Mouse (Mus musculus): ENCODE measurements around the gene H2al1c. TPM values are rescaled to one million over a fixed set of nuclear protein-coding genes. Genes with fewer than 3 reads are reported as not detected.
"Not testable (repeated sequence)": the region's sequence is repeated elsewhere in the genome, so short reads cannot be mapped to it uniquely, and the experiment has no call there.

H2al1c gene
- polyA plus RNA-seq (2015; fragmentation: Nextera tagmentation; extraction: Ambion mirVana), result not detected in 2 replicates

- not testable (repeated sequence) for H3K4me1 ChIP-seq (replicated peaks; ENCODE audit: control insufficient read depth, insufficient read depth, low read length); H3K36me3 ChIP-seq (ENCODE audit: control insufficient read depth, insufficient read depth); ATAC-seq; H3K4me2 ChIP-seq (ENCODE audit: low read length); H3K9me3 ChIP-seq (ENCODE audit: control insufficient read depth, low read length); H3K9ac ChIP-seq (replicated peaks; ENCODE audit: low read depth, low read length); H3K4me3 ChIP-seq (replicated peaks; ENCODE audit: low read length); H3K27ac ChIP-seq (ENCODE audit: low read length); H3K27me3 ChIP-seq (replicated peaks; ENCODE audit: control insufficient read depth, insufficient read depth, low read length)
- WGBS, result 75% methylated on average over 1 of the region's 6 CpGs
Measured at GRCm38 (mm10) chrX:11305355-11305754, at the start of gene H2al1c. H2al1c (plus strand) TSS chrX:11305655.

- H3K4me1 ChIP-seq (replicated peaks; ENCODE audit: control insufficient read depth, insufficient read depth, low read length), result no peaks in the 10 kb centered on the region
- no peak overlapping the region for H3K27ac ChIP-seq (ENCODE audit: low read length)
- no peak for ATAC-seq
- no peak overlapping the region for H3K4me2 ChIP-seq (ENCODE audit: low read length)
- no peak overlapping the region for H3K4me3 ChIP-seq (replicated peaks; ENCODE audit: low read length)
- H3K27me3 ChIP-seq (replicated peaks; ENCODE audit: control insufficient read depth, insufficient read depth, low read length), result no peaks in the 10 kb centered on the region
- 84% methylated on average over 8 of the region's 8 CpGs for WGBS
- H3K9me3 ChIP-seq (ENCODE audit: control insufficient read depth, low read length), result no peaks in the 10 kb centered on the region
- H3K9ac ChIP-seq (replicated peaks; ENCODE audit: low read depth, low read length), result no peak overlapping the region
- H3K36me3 ChIP-seq (ENCODE audit: control insufficient read depth, insufficient read depth), result no peaks in the 10 kb centered on the region
Measured at GRCm38 (mm10) chrX:11264918-11265317, 40.5 kb upstream of the H2al1c start.

GRCm38 (mm10) chrX:11267791-11268190, 37.7 kb upstream of the H2al1c start:
- 65% methylated on average over 7 of the region's 7 CpGs for WGBS

GRCm38 (mm10) chrX:11269074-11269473, 36.4 kb upstream of the H2al1c start:
- Histone ChIP-seq H3K9me3 (ENCODE audit: control insufficient read depth, low read length) (no peaks in the 10 kb centered on the region), H3K4me2 (ENCODE audit: low read length) (no peak overlapping the region), H3K4me3 (replicated peaks; ENCODE audit: low read length) (no peak overlapping the region), H3K27me3 (replicated peaks; ENCODE audit: control insufficient read depth, insufficient read depth, low read length) (no peaks in the 10 kb centered on the region), H3K4me1 (replicated peaks; ENCODE audit: control insufficient read depth, insufficient read depth, low read length) (no peaks in the 10 kb centered on the region), H3K36me3 (ENCODE audit: control insufficient read depth, insufficient read depth) (no peaks in the 10 kb centered on the region), H3K9ac (replicated peaks; ENCODE audit: low read depth, low read length) (no peak overlapping the region), H3K27ac (ENCODE audit: low read length) (no peak overlapping the region)
- ATAC-seq, result peak; percentile 49
- 83% methylated on average over 3 of the region's 3 CpGs for WGBS

More at GRCm38 (mm10) chrX:11267791-11268190, 37.7 kb upstream of the H2al1c start:
- no peak for ATAC-seq
- Histone ChIP-seq H3K4me1 (replicated peaks; ENCODE audit: control insufficient read depth, insufficient read depth, low read length) (no peaks in the 10 kb centered on the region), H3K4me3 (replicated peaks; ENCODE audit: low read length) (no peak overlapping the region), H3K36me3 (ENCODE audit: control insufficient read depth, insufficient read depth) (no peaks in the 10 kb centered on the region), H3K9me3 (ENCODE audit: control insufficient read depth, low read length) (no peaks in the 10 kb centered on the region), H3K27me3 (replicated peaks; ENCODE audit: control insufficient read depth, insufficient read depth, low read length) (no peaks in the 10 kb centered on the region), H3K27ac (ENCODE audit: low read length) (no peak overlapping the region), H3K4me2 (ENCODE audit: low read length) (no peak overlapping the region), H3K9ac (replicated peaks; ENCODE audit: low read depth, low read length) (no peak overlapping the region)

GRCm38 (mm10) chrX:11273190-11273589, 32.3 kb upstream of the H2al1c start:
- no peaks in the 10 kb centered on the region for H3K9me3 ChIP-seq (ENCODE audit: control insufficient read depth, low read length)
- no peak overlapping the region for H3K27ac ChIP-seq (ENCODE audit: low read length)
- H3K27me3 ChIP-seq (replicated peaks; ENCODE audit: control insufficient read depth, insufficient read depth, low read length), result no peaks in the 10 kb centered on the region
- no peak overlapping the region for H3K4me2 ChIP-seq (ENCODE audit: low read length)
- no peak for ATAC-seq
- WGBS, result 75% methylated on average over 3 of the region's 3 CpGs
- no peaks in the 10 kb centered on the region for H3K4me1 ChIP-seq (replicated peaks; ENCODE audit: control insufficient read depth, insufficient read depth, low read length)
- H3K4me3 ChIP-seq (replicated peaks; ENCODE audit: low read length), result no peak overlapping the region
- no peak overlapping the region for H3K9ac ChIP-seq (replicated peaks; ENCODE audit: low read depth, low read length)
- H3K36me3 ChIP-seq (ENCODE audit: control insufficient read depth, insufficient read depth), result no peaks in the 10 kb centered on the region

- Histone ChIP-seq H3K36me3 (ENCODE audit: control insufficient read depth, insufficient read depth) (no peaks in the 10 kb centered on the region), H3K27me3 (replicated peaks; ENCODE audit: control insufficient read depth, insufficient read depth, low read length) (no peaks in the 10 kb centered on the region), H3K9ac (replicated peaks; ENCODE audit: low read depth, low read length) (no peak overlapping the region), H3K27ac (ENCODE audit: low read length) (no peak overlapping the region), H3K4me2 (ENCODE audit: low read length) (no peak overlapping the region), H3K4me3 (replicated peaks; ENCODE audit: low read length) (no peak overlapping the region), H3K9me3 (ENCODE audit: control insufficient read depth, low read length) (no peaks in the 10 kb centered on the region), H3K4me1 (replicated peaks; ENCODE audit: control insufficient read depth, insufficient read depth, low read length) (no peaks in the 10 kb centered on the region)
- 56% methylated on average over 6 of the region's 6 CpGs for WGBS
- ATAC-seq, result no peak
Measured at GRCm38 (mm10) chrX:11277083-11277482, 28.4 kb upstream of the H2al1c start.

GRCm38 (mm10) chrX:11280741-11281140, 24.7 kb upstream of the H2al1c start:
- Histone ChIP-seq H3K27me3 (replicated peaks; ENCODE audit: control insufficient read depth, insufficient read depth, low read length) (no peaks in the 10 kb centered on the region), H3K4me1 (replicated peaks; ENCODE audit: control insufficient read depth, insufficient read depth, low read length) (no peaks in the 10 kb centered on the region), H3K4me3 (replicated peaks; ENCODE audit: low read length) (no peak overlapping the region), H3K36me3 (ENCODE audit: control insufficient read depth, insufficient read depth) (no peaks in the 10 kb centered on the region), H3K4me2 (ENCODE audit: low read length) (no peak overlapping the region), H3K9ac (replicated peaks; ENCODE audit: low read depth, low read length) (no peak overlapping the region), H3K27ac (ENCODE audit: low read length) (no peak overlapping the region), H3K9me3 (ENCODE audit: control insufficient read depth, low read length) (no peaks in the 10 kb centered on the region)
- no peak for ATAC-seq
- 78% methylated on average over 2 of the region's 2 CpGs for WGBS

- no peak overlapping the region for H3K4me2 ChIP-seq (ENCODE audit: low read length)
- no peak overlapping the region for H3K27ac ChIP-seq (ENCODE audit: low read length)
- H3K9ac ChIP-seq (replicated peaks; ENCODE audit: low read depth, low read length), result no peak overlapping the region
- ATAC-seq, result no peak
- H3K4me3 ChIP-seq (replicated peaks; ENCODE audit: low read length), result no peak overlapping the region
- no peaks in the 10 kb centered on the region for H3K36me3 ChIP-seq (ENCODE audit: control insufficient read depth, insufficient read depth)
- 0 out of 2 replicates have a peak, but pooled peaks cover 2% of the 10 kb centered on the region for H3K27me3 ChIP-seq (replicated peaks; ENCODE audit: control insufficient read depth, insufficient read depth, low read length)
- whole genome bisulfite sequencing, result 68% methylated on average over 14 of the region's 14 CpGs
- no peaks in the 10 kb centered on the region for H3K4me1 ChIP-seq (replicated peaks; ENCODE audit: control insufficient read depth, insufficient read depth, low read length)
- no peaks in the 10 kb centered on the region; the same call in 1 of the 2 replicates for H3K9me3 ChIP-seq (ENCODE audit: control insufficient read depth, low read length)
Measured at GRCm38 (mm10) chrX:11288306-11288882, 17.1 kb upstream of the H2al1c start.

GRCm38 (mm10) chrX:11289244-11289643, 16.2 kb upstream of the H2al1c start:
- WGBS, result 38% methylated on average over 4 of the region's 4 CpGs

GRCm38 (mm10) chrX:11298957-11299356, 6.5 kb upstream of the H2al1c start, which contains the start of gene H2al1a:
H2al1a (plus strand) TSS chrX:11299257.
- H3K4me2 ChIP-seq (ENCODE audit: low read length); H3K4me3 ChIP-seq (replicated peaks; ENCODE audit: low read length); H3K4me1 ChIP-seq (replicated peaks; ENCODE audit: control insufficient read depth, insufficient read depth, low read length); ATAC-seq; H3K9me3 ChIP-seq (ENCODE audit: control insufficient read depth, low read length); H3K27me3 ChIP-seq (replicated peaks; ENCODE audit: control insufficient read depth, insufficient read depth, low read length); H3K27ac ChIP-seq (ENCODE audit: low read length); H3K9ac ChIP-seq (replicated peaks; ENCODE audit: low read depth, low read length); H3K36me3 ChIP-seq (ENCODE audit: control insufficient read depth, insufficient read depth): not testable (repeated sequence)
- WGBS, result no CpG with 5 or more reads among the region's 3 CpGs

More at GRCm38 (mm10) chrX:11289244-11289643, 16.2 kb upstream of the H2al1c start:
- Histone ChIP-seq H3K27ac (ENCODE audit: low read length) (no peak overlapping the region), H3K9me3 (ENCODE audit: control insufficient read depth, low read length) (no peaks in the 10 kb centered on the region; the same call in 1 of the 2 replicates), H3K4me3 (replicated peaks; ENCODE audit: low read length) (no peak overlapping the region), H3K9ac (replicated peaks; ENCODE audit: low read depth, low read length) (no peak overlapping the region), H3K27me3 (replicated peaks; ENCODE audit: control insufficient read depth, insufficient read depth, low read length) (0 out of 2 replicates have a peak, but pooled peaks cover 2% of the 10 kb centered on the region), H3K4me2 (ENCODE audit: low read length) (no peak overlapping the region), H3K4me1 (replicated peaks; ENCODE audit: control insufficient read depth, insufficient read depth, low read length) (no peaks in the 10 kb centered on the region), H3K36me3 (ENCODE audit: control insufficient read depth, insufficient read depth) (no peaks in the 10 kb centered on the region)
- no peak for ATAC-seq

Data from forebrain, embryonic 16.5 days (tissue).